Mouse (Mus musculus) cerebellum, postnatal 4 days (tissue): ENCODE results near the gene Cped1.
"Not testable (repeated sequence)": the region's sequence is repeated elsewhere in the genome, so short reads cannot be mapped to it uniquely, and the experiment has no call there.

Source experiments
- DNase-seq, 2 experiments: peaks; one replicate each; pipeline ENCODE4 v3.0.0; 2022; ENCODE audit warnings: low spot score in 2 of 2, mixed read lengths in 1 of 2

Cped1 gene

DNA sequence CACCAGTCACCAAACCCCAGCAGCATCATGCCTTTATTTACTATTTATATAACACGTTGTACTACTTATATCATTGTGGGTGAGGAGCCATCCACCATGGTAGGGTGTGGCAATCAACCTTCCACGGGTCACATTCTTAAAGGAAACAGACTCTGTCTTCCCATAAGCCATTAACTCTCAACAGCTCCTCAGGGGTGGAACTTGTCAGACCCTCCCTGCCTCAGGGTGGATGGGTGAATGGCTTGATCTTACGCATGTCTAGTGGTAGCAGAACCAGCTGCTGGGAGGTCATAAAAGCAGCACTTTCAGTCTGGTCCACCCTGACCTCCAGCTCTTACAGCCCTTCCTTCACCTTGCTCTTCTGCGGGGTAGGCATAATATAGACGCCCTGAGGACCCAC is 100.3 kb downstream of the Cped1 start:
- no peak for DNase-seq

DNA sequence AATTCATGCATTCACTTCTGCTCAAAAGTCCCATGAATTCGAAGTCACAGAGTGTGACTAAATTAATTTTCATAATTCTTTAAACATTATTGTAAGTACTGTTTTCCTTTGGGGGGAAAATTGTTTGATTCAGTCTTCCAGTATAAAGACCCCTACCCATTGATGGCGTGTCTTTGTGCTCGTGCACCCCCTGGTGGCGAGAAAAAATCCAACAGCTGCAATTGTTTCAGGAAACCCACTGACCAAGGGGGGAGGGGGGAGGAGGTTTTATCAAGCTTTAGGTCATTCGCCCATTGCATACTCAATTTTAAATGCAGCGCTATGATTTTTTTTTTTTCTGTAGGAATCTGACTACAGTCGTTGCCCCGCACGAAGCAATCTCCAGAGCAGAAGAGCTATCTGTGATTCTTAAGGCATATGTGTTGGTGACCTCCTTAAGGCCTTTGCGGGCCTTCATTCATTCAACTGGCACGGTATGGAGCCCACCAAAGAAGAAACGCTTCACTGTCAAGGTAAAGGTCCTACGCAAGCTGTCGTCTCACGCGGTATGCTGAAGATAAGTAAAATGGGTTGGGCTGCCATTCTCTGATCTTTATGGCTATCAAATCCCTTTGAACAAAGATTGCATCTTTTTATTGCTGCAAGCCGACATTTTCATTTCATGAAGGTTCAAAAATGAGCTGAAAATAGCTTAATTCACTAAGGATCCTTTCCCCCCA is 102.8 kb downstream of the Cped1 start:
- DNase-seq = peak; percentile 34 to 63

DNA sequence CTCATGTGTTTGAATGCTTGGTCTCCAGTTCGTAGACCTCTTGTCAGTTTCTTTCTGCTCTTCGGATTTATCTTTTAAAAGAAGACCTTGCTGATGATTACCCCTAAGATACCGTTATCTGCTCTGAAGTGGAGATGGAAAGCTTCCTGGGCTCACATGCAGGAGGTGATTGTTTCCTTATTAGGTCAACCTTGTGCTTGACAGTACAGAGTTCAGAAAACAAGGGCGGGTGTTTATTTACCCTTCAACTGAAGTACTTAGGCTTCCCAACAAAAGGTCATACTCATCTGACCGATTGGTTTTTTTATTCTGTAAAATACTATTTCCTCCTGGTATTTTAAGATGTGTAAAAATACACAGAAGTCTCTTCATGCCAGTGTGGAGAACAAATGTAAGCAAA is 106.1 kb downstream of the Cped1 start:
- no peak for DNase-seq

DNA sequence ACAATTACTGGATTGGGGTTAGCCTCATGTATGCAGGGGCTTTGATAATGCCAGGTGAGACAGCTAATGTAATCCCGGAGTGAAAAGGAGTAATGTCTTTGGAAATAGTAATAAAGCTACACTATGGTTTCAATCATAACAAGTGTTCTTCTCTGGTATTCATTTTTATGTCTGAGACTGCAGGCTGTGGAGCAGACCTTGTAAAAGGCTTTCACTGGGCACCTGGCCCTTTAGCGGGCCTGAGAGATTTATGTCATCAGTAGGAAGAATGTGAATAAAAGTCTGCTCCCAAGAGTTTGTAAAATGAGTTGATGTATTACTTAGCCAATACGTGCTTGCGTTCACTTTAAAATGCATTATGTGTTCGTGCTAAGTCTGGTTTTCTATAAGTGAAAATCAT is 108.1 kb downstream of the Cped1 start:
- no peak for DNase-seq

DNA sequence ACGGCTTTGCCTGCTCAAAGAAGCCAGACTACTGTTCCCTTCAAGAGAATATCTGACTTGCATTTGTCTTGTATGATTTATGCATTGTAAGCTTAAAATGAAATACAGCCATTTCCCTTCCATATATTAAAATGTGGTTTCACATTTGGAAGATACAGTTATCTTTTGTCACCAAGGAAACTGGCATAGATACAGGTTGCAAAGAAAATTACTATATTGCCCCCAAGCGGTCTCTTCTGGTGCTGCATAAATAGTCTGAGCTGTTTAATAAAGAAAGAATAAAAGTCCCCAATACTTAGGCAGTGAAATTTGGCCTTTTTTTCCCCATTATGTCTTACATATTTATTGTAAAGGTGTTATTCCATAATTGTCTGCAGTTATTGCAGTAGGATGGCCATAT is 112.0 kb downstream of the Cped1 start:
- peak in 1 of 2 experiments; percentile 34 for DNase-seq

DNA sequence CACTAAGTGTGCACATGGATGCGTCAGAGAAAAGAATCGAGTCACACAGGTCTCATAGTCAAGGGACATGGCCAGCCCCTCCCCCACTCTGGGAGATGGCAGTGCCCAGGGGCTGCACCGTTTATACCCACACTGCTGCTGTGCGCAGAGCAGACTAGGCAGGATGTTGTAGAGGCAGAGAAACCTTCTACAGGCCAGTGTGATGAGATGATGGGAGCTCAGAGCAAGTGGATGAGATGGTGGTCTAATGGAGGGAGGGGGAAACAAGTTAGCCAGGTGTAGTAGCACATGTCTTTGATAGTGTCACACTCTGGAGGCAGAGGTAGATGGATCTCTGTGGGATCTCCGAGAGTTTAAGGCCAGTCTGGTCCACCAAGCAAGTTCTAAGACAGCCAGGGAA is 114.1 kb downstream of the Cped1 start:
- no peak for DNase-seq

DNA sequence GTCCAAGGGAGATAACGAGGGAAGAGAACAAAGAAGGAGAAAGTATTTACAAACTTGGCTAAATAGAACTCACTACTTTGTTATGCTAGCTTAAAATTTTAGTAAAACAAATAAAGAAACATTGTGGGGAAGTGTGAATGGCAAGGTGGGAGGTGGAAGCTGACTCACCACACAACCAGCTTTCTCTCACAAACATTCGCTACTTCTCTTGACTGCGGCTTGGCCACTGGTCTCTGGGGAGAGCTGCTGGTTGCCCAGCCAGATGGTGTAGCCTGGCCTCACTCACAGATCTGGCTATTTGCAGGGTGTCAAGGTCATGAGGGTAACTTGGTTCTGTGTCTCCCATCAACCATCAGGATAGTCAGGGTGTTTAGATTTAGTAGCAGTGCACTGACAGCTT is 116.2 kb downstream of the Cped1 start:
- no peak for DNase-seq

DNA sequence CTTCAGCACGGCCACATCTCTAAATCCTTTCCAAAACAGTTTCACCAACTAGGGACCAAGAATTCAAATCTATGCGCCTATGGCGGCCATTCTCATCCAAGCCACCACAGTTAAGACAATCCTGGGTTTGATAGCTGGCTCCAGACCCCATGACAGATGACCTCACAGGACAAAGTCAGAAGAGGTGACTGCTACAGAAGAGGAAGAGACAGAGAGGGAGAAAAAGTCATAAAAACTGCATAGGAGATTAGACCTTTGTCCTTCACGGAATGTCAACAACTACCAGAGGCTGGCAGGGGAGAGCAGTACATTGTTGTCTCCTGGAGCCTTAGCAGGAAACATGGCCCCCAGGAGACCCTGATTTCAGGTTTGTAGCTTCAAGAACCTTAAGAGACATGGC is 117.0 kb downstream of the Cped1 start:
- no peak for DNase-seq

DNA sequence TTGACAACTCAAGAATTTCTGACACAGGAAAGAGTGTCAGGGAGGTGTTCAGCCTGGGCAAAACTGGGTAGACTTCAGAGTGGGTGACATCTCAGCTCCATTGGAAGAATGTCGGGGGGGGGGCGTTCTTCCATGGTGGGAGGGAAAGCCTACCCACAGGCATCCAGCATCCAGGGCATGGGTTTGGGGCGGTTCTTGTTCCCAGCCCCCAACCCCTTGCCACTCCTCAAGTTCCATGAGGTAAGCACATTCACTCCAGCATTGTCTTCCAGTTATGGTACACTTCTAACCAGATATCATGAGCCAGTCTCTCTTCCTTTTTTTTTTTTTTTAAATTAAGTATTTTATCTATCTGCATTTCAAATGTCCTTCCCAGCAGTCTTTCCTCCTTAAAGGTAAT is 118.0 kb downstream of the Cped1 start:
- DNase-seq = no peak

DNA sequence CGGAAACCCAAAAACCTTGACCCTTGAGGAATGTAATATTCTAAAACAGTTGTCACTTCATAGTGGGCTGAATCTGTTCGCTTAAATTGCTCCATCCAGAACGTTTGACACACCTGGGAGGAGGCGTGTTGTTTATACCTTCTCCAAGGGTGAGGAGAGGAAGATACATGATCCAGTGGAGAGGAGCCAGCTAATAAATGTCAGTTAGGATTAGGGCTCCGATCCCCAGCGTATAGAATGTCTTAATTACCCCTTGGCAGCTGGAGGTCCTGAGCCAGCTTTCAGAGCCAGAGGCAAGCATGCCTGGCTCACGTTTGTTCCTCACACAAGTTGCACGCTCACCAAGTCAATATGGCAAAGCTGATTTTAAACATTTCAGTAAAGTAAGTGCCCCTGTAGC is 118.5 kb downstream of the Cped1 start:
- DNase-seq = no peak

DNA sequence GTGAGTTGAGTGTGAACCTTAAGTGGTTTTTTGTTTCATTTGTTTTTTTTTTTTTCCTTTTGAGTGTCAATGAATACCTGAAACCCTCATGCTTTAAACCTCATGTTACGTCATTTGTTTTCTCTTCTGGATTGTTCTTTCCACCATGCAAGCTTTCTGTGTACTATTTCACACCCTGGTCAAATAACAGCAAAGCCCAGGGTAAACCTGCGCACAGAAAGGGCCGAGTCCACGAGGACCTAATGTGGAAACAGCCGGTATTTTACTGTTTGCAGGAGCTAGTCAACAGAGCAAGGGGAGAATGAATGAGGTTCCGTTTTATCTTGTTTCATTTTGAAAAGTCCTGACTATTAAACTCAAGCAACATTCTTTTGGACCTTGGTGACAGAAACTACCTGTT is 128.4 kb downstream of the Cped1 start:
- no peak for DNase-seq

DNA sequence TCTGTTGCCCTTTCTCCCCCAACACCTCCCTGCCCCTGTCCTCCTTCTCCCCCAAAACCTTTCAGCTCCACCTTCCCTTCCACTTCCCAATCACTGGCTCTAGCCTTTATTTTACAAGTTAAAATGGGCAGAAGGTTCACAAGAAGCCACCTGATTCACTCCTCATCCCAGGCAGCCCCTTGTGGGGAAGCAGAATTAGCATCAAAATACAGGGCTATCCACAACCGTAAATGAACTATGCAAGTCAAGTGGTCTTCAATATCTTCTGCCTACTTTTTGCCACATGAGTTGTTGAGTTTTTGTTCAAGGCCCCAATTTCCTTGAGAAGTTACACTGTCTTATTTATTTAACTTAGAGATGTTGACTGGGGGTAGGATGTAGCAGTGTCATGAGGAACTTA is 131.0 kb downstream of the Cped1 start:
- DNase-seq = no peak

DNA sequence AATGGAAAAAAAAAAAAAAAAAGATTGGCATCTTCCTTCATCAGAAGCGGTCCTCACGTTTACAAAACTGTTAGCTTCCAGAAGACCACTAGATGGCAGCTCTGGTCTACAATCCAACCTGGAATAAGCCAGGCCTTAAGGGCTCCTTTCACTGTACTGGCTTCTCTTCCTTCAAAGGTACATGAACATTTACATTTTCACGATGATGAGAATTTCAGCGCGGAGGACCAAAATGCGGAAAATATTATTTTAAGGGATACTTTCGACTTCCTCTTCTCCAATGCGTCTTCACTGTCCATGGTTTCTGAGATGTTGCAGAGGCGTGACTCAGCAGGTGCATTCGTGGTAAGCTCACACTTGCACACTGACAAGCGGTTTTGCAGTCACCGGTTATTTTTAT is 136.4 kb downstream of the Cped1 start:
- peak in 1 of 2 experiments; percentile 48 for DNase-seq

DNA sequence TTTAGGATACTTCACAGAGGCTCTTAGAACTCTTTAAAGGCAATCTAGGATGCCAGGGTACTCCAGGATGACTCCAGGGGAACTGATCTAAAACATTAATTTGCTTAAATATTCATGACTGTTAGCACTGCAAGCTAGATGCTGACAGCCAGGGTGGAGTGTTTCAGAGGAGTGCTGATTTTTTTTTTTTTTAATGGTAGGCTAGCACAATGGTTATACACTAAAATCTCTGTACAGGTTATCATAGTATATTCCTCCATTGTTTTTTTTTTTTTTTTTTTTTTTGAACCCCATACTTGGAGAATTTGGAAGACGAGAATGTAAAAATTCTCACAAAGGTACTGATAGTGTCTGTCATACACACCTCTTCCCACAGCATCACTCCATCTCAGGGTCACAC is 137.0 kb downstream of the Cped1 start:
- no peak for DNase-seq

DNA sequence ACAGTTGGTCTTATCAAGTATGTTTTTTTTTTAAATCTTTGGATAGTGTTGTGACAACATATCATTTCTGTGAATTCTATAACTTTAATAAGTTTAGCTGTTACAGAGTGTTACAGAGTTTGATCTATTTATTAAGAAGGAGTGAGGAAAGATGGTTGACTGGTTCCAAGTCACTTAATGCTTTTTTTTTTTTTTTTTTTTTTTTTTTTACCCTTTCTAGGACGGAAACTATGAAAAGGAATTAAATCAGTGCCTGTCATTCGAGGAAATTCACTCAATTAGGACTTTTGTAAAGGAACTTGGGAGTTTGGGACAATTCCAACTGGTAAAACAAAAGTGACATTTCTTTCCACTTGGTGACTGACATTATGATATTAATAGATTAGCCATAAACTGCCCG is 137.6 kb downstream of the Cped1 start:
- no peak for DNase-seq

DNA sequence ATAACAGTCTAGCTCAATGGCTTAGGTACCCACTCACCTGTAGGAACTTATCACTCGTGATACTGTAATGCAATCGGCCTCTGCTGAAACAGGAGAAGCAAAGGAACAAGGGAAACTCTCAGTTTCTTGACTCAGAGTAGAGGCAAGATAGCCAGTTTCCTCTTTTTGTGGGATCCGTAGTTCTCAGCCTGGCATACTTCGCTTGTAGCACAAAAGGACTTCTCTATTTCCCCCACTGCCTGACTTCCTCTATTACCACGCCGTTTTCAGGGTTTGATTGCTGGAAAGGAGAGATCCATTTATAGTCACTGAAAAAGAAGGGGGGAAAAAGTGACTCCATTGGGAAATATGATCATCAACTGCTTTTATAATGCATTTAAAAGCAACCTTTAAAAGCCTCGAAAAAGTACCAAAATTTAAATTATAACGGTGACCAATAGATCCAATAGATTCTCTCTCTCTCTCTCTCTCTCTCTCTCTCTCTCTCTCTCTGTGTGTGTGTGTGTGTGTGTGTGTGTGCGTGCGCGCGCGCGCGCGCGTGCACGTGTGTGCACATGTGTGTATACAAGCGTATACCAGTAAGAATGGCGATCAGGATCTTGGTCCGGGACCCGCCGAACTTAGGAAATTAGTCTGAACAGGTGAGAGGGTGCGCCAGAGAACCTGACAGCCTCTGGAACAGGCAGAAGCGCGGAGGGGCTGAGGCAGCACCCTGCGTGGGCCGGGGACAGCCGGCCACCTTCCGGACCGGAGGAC is 139.0 kb downstream of the Cped1 start:
- not testable (repeated sequence) for DNase-seq

DNA sequence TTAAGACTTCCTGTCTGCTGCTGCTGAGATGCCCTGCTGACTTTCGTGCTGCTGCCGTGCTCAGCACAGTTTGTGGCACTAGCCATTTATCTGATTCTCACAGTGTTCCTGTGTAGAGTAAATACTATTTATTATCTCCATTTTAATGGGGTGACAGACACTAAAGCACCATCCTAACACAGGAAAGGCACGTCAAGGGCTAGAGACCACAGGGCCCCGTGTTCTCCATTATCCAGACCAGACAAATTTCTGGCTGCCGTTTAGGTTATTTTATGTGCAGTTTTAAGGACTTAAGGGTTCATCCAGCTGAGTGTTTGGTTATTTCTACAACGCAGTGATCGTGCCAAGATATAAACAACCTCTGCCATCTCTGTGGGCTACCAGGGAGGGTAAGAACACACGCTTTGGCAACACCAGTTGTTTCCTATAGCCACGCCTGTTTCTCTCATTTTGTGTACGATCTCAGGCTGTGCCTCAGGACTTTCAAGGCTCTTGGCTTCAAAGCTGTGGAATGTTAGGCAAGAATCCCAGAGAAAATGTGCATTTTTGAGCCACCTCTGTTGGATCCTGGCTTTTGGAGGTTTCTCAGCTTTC is 149.4 kb downstream of the Cped1 start:
- DNase-seq = no peak

DNA sequence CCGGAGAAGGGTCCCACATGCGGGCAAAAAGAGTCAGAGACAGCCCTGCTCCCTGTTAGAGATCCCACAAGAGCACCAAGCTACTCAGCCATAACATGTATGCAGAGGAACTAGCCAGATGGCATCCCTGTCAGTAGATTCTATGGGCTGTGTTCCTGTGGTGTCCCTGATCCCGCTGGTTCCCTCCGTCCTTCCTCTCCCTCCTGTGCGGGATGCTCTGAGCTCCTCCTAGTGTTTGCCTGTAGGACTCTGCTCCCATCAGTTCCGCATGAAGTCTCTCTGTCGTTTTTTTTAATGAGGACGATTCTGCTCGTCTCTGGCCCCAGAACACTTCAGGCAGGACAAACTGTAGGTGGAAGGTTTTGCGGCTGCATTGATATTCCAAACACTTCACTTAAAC is 151.1 kb downstream of the Cped1 start:
- DNase-seq = no peak

DNA sequence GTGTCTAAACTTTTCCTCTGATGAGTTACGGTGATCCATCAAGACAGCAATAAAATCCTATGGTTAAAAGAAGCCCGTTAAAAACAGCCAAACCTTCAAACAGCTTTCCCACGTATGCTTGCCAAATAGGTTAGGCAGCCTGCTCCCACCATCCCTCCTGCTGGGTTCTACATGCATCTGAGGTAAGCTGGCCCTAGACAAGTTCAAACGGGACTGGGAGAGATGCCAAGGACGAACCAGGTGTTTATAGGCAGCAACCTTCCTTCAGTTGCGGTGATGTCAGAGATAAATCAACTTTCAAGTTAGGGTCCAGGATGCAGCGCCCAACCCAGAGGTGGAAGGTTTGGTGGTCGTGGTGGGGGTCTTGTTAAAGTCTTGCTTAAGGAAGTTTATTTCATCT is 155.1 kb downstream of the Cped1 start:
- DNase-seq = no peak

DNA sequence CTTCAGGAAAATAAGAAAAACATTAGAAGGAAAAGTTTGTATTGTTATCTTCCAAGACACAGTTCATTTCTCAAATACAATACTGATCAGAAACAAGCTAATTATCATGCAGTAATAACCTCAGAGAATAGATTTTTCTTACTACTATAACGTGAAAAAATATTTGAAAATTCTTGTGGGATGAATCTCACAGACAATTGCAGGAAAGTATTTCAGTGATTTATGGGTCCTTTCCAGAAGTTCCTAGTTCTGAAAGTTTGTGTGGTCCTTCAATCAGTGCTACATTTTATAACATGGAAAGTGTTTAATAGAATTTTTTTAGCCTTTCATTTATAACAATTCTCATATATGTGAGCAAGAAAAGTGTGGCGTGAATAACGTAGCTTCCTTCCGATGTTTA is 161.5 kb downstream of the Cped1 start:
- no peak for DNase-seq

DNA sequence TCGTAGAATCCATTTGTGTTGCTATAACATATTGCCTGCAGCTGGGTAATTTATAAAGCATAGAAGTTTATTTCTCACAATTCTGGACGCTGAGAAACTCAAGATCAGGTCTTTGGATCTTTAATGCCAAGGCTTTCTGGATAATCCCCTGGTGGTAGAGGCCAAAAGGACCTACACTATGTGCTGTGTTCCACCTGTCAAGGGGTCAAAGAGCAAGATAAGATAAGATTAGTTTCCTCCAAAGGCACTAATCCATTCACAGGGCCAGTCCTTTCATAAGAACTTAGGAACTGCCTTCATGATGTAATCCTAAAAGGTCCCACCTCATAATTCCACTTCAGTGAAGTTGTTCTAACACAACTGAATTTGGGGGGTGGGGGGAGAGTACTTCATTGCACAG is 162.8 kb downstream of the Cped1 start:
- DNase-seq = no peak

DNA sequence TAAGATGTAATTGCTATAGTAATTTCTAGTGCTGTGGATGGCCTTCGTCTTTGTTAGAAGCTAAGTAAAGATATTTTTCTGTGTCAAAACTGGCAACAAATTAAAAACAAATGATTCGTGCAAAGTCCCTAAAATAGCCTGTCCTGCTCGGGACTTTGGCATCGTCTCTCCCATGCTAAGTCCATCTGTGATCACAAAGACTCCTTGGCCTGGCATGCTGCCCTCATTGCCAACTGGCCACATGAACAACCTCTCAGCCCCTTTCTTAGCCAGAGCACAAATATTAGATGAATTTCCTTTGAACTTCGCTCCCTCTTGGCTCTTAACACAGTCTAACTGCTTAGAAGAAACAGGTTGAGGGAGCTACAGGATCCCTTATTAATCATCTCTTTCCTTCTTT is 171.7 kb downstream of the Cped1 start:
- peak in 1 of 2 experiments; percentile 53 for DNase-seq

DNA sequence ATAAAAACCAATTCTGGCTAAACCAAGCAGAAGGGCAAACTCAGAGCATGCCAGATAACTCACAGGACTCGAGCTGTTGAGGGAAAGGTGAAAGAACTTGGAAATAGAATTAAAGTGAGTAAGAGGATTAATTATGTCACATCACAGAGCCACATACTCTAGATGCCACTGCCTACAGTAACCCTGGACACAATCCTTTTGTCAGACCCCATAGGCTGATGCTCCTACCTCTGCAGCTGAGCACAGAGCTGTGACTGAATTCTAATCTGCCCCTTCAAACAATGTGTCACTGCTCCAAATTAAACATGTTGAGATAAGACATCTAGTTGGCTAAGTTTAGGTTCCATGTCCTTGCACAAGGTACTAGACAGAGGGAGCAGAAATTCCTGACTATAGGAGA is 176.2 kb downstream of the Cped1 start:
- no peak for DNase-seq
